Mouse (Mus musculus) ovary, postnatal 36 days (tissue): ENCODE measurements around the gene Tmsb4x.

Experiments used
- DNase-seq: peaks from one replicate; pipeline ENCODE4 v3.0.0; 2022; ENCODE audit warnings: low spot score, mixed read lengths

The Tmsb4x gene

DNA sequence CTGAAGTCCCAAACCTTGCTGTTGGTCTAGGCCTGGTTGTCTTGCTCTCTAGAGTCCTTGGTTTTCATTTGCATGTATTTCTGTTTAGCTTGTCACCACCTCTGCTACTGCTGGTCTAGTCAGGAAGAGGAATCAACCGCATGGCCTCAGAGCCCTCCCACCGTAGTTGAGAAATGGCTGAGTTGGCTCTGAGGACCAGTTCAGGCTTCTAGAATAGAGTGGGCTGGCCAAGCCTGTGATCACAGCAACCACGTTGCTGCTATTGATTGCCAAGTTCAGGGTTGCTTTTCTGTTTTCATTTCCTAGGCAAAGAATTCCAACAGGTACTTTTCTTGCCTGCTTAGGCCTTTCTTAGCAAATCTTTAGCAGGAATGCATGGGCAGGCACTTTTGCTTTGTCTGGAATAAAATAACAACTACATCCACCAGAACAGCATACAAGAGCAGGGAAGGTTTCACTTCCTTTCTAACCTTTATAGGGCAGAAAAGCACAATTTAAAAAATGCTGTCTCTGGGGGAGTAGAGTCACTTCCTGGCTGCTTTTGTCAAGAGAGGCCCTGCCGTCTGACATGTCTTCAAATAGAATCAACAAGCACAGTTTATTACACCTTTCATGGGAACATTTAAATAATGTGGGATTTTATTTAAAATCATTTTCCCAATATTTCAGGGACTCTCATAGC is 29.0 kb downstream of the Tmsb4x start:
- no peak for DNase-seq

- no peak for DNase-seq
These were observed 29.6 kb downstream of the Tmsb4x start for GRCm38 (mm10) chrX:167179549-167179948.

GRCm38 (mm10) chrX:167175319-167175718 is 33.8 kb downstream of the Tmsb4x start:
- DNase-seq: no peak

DNA sequence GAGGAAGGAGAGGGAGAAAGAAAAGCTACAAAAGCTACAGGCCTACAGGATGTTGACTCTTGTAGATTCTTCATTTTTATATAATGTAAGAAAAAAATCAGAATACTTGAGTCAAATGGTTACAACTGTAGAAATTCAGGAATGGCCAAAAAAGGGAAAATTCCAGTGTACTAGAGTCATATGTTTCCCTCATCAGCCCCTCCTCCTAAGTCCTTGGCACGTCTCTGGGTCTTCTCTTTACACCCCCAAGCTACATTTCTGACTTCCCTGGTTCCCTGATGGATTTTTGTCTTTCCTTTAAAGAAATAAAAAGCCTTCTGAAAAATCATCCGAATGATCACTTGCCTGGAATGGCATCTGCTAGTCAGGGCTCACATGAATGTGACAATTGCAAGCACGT is 34.8 kb downstream of the Tmsb4x start:
- DNase-seq: no peak

GRCm38 (mm10) chrX:167172256-167172655 is 36.9 kb downstream of the Tmsb4x start:
- DNase-seq: no peak

DNA sequence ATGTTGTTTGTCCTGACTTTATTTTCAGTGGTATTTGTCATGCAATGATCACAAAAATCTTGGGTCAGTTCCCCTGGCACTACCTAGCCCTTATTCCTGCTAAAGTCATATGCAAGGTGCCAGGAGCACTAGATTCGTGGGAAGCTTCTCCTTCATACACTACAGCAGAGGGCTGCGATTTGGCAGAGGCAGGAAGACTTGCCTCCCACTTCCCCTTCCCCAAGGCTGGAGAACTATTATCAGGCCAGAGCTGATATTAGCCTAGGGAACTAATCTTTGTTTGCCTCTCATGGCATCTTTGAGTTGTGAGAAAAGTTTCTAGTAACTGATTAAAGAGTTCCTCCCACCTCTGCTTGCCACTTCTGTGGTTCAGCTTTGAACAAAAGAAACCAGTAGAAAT is 37.8 kb downstream of the Tmsb4x start:
- DNase-seq: no peak

GRCm38 (mm10) chrX:167167282-167167681 is 41.8 kb downstream of the Tmsb4x start:
- DNase-seq: no peak

- DNase-seq: no peak
These were observed 43.1 kb downstream of the Tmsb4x start for GRCm38 (mm10) chrX:167166051-167166450.

GRCm38 (mm10) chrX:167157691-167158090 is 51.4 kb downstream of the Tmsb4x start:
- no peak for DNase-seq
